Mouse (Mus musculus) liver, embryonic 16.5 days (tissue): Measurements from ENCODE around the gene Smim4. TPM values are rescaled to one million over a fixed set of nuclear protein-coding genes. Genes with fewer than 3 reads are reported as not detected.

Experiments
- ATAC-seq: fragments of 200-750 bp; cut with Nextera tagmentation; 2 replicates; pipeline ENCODE4 v1.8.0; 2017; ENCODE audit warnings: low read depth, mild to moderate bottlenecking, moderate number of reproducible peaks, moderate library complexity
- H3K27ac ChIP-seq: fragments of 300-500 bp; sonication (generic); 2 replicates; pipeline ENCODE4 v1.5.1; 2014; ENCODE audit warnings: mild to moderate bottlenecking, low read length
- H3K27me3 ChIP-seq: fragments of 300-500 bp; sonication (generic); 2 replicates; pipeline ENCODE4 v1.6.1; 2014; ENCODE audit warnings: low read depth, low read length, mixed read lengths; ENCODE audit not compliant: control insufficient read depth, insufficient read depth
- H3K36me3 ChIP-seq: fragments of 300-500 bp; sonication (generic); 2 replicates; pipeline ENCODE4 v1.6.1; 2014; ENCODE audit warnings: mild to moderate bottlenecking; ENCODE audit not compliant: control insufficient read depth, insufficient read depth
- H3K4me1 ChIP-seq: fragments of 300-500 bp; sonication (generic); 2 replicates; pipeline ENCODE4 v1.6.1; 2014; ENCODE audit warnings: low read depth, low read length, mixed read lengths; ENCODE audit not compliant: control insufficient read depth
- H3K4me2 ChIP-seq: fragments of 300-500 bp; sonication (generic); 2 replicates; pipeline ENCODE4 v1.6.1; 2014; ENCODE audit warnings: low read depth, low read length, mixed read lengths
- H3K4me3 ChIP-seq: fragments of 300-500 bp; sonication (generic); 2 replicates; pipeline ENCODE4 v1.5.1; 2014; ENCODE audit warnings: low read depth, mild to moderate bottlenecking, low read length
- H3K9ac ChIP-seq: fragments of 300-500 bp; sonication (generic); 2 replicates; pipeline ENCODE4 v1.6.1; 2014; ENCODE audit warnings: low read depth, low read length
- H3K9me3 ChIP-seq: fragments of 300-500 bp; sonication (generic); replicated peaks from 2 replicates; pipeline ENCODE4 v1.6.1; 2016; ENCODE audit warnings: low read length; ENCODE audit not compliant: control insufficient read depth
- WGBS: fragments of 180-500 bp; shearing (Covaris S2); extraction: QIAGEN DNeasy Blood & Tissue Kit; methylation state at CpG from one replicate; pipeline ENCODE4 v1.1.7; 2014; ENCODE audit not compliant: insufficient replicate concordance; 5-methylcytosine and 5-hydroxymethylcytosine counted together
- polyA plus RNA-seq: library from polyadenylated mRNA; unstranded; fragments of >200 nt; fragmentation: Nextera tagmentation; extraction: Ambion mirVana; gene quantifications from 2 replicates; pipeline ENCODE4 v1.2.1, GENCODE M21; 2015

Smim4 gene
- polyA plus RNA-seq, result 47.7 and 57.1 TPM in 2 replicates

DNA sequence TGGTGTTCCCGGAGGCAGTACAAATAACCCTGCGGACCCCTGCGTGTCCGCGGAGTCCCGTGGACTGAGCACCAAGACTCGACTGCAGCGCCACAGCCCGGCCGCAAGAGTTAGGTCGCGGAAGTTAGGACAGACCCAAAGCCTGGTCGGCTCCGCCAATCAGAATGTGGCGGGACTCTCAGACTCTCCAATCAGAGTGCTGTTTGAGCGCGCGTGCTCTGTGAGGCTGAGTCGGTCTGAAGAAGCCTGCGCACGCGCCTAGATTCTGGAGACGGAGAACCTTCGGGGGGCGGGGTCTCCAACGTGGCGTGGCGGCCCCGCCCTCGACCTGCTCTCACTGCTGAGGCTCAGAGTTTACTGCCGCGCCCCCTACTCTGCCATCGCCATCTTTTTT lies at the start of gene Smim4:
TSS of gene Smim4 (minus strand) at position 131 of the 394 bp plus-strand sequence.
- peak; percentile 91 for ATAC-seq
- peaks cover 70% of the 10 kb centered on the region for H3K4me1 ChIP-seq
- under 1% methylated on average over 33 of the region's 33 CpGs for WGBS
- H3K4me3 ChIP-seq, result peak within 1 kb of the TSS; percentile 92
- no peaks in the 10 kb centered on the region for H3K9me3 ChIP-seq
- H3K27me3 ChIP-seq, result no peaks in the 10 kb centered on the region
- peak within 1 kb of the TSS; percentile 88 for H3K4me2 ChIP-seq
- peak within 1 kb of the TSS; percentile 89 for H3K27ac ChIP-seq
- H3K36me3 ChIP-seq, result no peaks in the 10 kb centered on the region; the same call in 1 of the 2 replicates
- H3K9ac ChIP-seq, result peak within 1 kb of the TSS; percentile 85

DNA sequence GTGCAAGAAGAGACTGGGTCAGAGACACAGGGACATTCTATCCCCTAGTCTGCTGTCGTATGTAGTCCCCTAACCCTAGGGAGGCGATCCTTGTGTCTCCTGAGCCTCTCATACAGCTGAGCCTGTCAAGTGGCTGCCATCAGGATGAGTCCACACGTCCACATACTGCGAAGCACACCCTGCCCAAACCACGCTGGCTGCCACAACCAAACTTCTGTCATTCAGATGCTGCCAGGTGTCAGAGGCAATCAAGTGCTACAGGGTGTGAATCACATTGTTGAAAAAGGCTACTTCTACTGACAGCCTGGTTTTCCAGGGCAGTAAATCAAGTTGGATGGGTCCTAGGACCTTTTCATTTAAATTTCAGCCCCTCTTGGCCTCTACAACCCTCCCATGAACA lies 49.0 kb upstream of the Smim4 start:
- peaks cover 37% of the 10 kb centered on the region for H3K36me3 ChIP-seq
- WGBS, result 73% methylated on average over 5 of the region's 5 CpGs
- H3K9me3 ChIP-seq, result no peaks in the 10 kb centered on the region
- H3K4me3 ChIP-seq, result no peak overlapping the region
- no peaks in the 10 kb centered on the region for H3K27me3 ChIP-seq
- ATAC-seq, result no peak
- no peak overlapping the region for H3K27ac ChIP-seq
- H3K9ac ChIP-seq, result no peak overlapping the region
- H3K4me1 ChIP-seq, result peaks cover 6% of the 10 kb centered on the region
- no peak overlapping the region for H3K4me2 ChIP-seq

DNA sequence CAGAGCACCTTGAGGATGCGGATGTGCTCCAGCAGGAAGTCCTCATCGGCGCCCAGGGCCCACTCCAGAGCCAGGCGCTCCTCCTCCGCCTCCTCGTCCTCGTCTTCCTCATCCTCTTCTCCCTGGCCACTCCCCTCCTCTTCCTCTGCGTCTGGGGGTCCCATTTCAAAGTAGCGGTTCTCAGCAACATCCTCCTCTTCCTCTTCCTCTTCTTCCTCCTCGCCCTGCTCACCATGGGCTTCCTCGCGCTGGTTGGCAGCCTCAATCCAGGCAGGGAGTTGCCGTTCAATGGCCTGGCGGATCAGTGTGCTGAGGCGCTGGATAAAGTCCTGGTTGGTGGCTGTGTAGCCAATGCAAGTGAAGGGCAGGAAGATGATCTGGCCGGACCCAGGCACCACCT lies 48.5 kb upstream of the Smim4 start:
- H3K27me3 ChIP-seq, result no peaks in the 10 kb centered on the region
- no peak overlapping the region for H3K9ac ChIP-seq
- no peak for ATAC-seq
- H3K36me3 ChIP-seq, result peaks cover 38% of the 10 kb centered on the region
- no peak overlapping the region for H3K4me3 ChIP-seq
- no peak overlapping the region for H3K27ac ChIP-seq
- 74% methylated on average over 16 of the region's 16 CpGs for WGBS
- peaks cover 3% of the 10 kb centered on the region for H3K4me1 ChIP-seq
- no peaks in the 10 kb centered on the region for H3K9me3 ChIP-seq
- H3K4me2 ChIP-seq, result no peak overlapping the region

DNA sequence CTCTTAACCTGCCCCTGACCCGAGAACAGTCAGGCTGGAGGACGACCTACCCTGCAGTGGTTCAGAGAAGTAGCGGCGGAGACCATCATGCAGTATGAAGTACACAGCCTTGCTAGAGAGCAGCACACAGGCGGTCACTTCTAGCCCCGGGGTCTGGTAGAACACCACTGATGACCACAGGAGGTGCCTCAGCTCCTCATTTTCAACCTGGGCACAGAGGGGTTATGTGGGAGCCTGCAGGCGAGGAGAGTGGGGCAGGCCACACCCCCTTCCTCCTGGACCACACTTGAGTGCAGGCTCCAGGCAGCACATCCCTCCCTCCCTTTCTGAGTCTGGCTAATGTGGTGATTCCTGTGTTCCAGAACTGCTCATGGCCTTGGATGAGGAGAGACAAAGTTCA lies 44.8 kb upstream of the Smim4 start:
- no peaks in the 10 kb centered on the region for H3K27me3 ChIP-seq
- no peak overlapping the region for H3K4me3 ChIP-seq
- H3K36me3 ChIP-seq, result peaks cover 40% of the 10 kb centered on the region
- no peak overlapping the region for H3K4me2 ChIP-seq
- peaks cover 5% of the 10 kb centered on the region for H3K4me1 ChIP-seq
- ATAC-seq, result no peak
- no peak overlapping the region for H3K9ac ChIP-seq
- H3K9me3 ChIP-seq, result no peaks in the 10 kb centered on the region
- H3K27ac ChIP-seq, result no peak overlapping the region
- 74% methylated on average over 7 of the region's 7 CpGs for WGBS

DNA sequence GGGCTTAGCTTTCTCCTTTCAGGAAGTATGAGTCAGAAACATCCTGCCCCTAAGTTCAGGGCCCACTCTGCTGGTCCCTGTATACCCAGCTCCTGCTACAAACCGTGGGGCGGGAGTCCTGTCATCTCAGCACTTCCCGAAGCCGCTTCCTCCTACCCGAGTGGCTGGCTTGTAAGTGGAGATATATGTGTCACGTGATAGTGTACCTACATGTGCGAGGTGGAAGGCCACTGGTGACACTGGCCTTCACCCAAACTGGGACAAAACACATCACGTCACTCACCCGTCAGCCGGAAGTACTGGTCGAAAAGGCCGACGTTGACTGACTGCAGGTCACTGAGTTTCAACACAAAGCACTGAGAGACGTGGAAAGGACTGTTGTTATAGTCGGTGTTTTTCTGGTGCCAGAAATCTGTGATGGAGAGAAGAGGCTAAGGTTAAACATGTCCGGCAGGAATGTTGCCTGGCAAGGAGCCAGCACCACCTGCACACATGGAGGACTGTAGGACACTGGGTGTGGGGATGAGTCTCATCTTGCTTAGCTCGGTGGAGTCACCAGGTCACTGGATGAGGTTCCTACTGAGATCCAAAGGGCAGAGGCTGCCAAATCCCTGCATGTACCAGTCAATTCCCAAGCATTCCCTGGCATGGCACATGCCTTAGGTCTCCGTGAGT lies 44.2 kb upstream of the Smim4 start:
- Histone ChIP-seq H3K4me2 (no peak overlapping the region), H3K27me3 (no peaks in the 10 kb centered on the region), H3K27ac (no peak overlapping the region), H3K4me3 (no peak overlapping the region), H3K9me3 (no peaks in the 10 kb centered on the region), H3K4me1 (peaks cover 5% of the 10 kb centered on the region), H3K9ac (no peak overlapping the region), H3K36me3 (peaks cover 40% of the 10 kb centered on the region)
- WGBS, result 69% methylated on average over 18 of the region's 18 CpGs
- peak; percentile 51 for ATAC-seq

DNA sequence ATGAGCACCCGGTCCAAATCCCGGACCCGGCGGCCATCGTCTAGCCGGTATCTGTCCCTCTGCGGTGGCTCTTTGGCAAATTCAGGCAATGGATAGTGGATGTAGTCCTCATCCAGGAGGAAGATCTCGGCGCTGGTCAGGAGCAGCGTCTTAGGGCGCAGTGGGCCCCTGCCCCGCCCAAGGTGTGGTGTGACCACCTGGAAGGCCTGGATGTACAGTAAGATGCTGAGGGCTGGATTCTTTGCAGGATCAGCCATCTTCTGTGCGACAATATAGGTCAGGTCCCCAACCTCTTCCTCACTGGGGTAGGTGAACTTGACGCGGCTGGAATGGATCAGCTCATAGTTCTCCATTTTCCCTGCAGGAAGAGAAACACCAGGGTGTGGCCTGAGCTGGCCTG lies 43.1 kb upstream of the Smim4 start:
- WGBS, result 87% methylated on average over 15 of the region's 15 CpGs
- H3K4me1 ChIP-seq, result peaks cover 5% of the 10 kb centered on the region
- H3K36me3 ChIP-seq, result peaks cover 37% of the 10 kb centered on the region

DNA sequence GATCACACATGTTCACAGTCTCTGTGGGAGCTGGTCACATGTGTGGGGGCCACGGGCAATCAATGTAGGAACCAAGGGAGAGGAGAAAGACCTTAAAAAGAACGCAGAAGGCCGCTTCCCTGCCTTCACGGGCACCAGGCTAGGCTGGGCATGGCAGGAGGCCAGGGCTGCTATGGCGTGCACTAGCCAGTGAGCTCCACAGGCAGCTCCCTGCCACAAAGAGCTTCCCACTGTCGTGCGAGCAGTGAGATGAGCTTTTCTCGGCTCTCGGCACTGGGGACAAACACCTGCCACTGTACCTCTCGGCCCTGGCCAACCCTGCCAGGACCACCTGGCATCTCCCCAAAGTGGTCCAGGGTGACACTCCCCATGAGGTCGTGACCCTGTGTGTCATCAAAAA lies 42.6 kb upstream of the Smim4 start:
- no peak overlapping the region for H3K4me3 ChIP-seq
- H3K4me2 ChIP-seq, result no peak overlapping the region
- no peak overlapping the region for H3K9ac ChIP-seq
- H3K27me3 ChIP-seq, result no peaks in the 10 kb centered on the region
- 81% methylated on average over 11 of the region's 11 CpGs for WGBS
- H3K9me3 ChIP-seq, result no peaks in the 10 kb centered on the region
- H3K4me1 ChIP-seq, result peaks cover 7% of the 10 kb centered on the region
- ATAC-seq, result no peak
- H3K27ac ChIP-seq, result no peak overlapping the region
- H3K36me3 ChIP-seq, result peaks cover 33% of the 10 kb centered on the region

More for the DNA sequence above, 43.1 kb upstream of the Smim4 start:
- Histone ChIP-seq H3K9ac (no peak overlapping the region), H3K4me2 (no peak overlapping the region), H3K9me3 (no peaks in the 10 kb centered on the region), H3K27ac (no peak overlapping the region), H3K4me3 (no peak overlapping the region), H3K27me3 (no peaks in the 10 kb centered on the region)
- ATAC-seq, result no peak

DNA sequence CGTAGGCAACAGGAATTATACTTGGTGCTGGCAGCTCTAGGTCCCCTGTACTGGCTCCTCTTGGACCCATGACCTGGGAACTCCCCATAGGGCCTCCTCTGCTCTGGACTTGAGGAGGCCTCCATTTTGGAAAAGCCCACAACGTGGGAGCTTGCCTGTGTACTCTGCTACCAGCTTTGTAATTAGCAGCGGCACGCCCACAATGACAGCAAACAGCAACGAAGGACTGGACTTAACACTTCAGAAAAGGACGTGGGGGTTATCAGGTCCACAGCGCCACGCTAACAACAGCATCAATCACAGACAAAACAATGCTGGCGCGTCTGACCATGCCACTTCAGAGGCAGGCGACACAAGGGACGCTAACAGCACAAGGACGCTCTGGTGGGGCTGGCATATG lies 42.2 kb upstream of the Smim4 start:
- 80% methylated on average over 13 of the region's 13 CpGs for WGBS
- H3K27ac ChIP-seq, result no peak overlapping the region
- no peaks in the 10 kb centered on the region for H3K9me3 ChIP-seq
- H3K36me3 ChIP-seq, result peaks cover 31% of the 10 kb centered on the region
- H3K9ac ChIP-seq, result no peak overlapping the region
- ATAC-seq, result no peak
- no peak overlapping the region for H3K4me3 ChIP-seq
- peaks cover 11% of the 10 kb centered on the region for H3K4me1 ChIP-seq
- H3K4me2 ChIP-seq, result no peak overlapping the region
- no peaks in the 10 kb centered on the region for H3K27me3 ChIP-seq

DNA sequence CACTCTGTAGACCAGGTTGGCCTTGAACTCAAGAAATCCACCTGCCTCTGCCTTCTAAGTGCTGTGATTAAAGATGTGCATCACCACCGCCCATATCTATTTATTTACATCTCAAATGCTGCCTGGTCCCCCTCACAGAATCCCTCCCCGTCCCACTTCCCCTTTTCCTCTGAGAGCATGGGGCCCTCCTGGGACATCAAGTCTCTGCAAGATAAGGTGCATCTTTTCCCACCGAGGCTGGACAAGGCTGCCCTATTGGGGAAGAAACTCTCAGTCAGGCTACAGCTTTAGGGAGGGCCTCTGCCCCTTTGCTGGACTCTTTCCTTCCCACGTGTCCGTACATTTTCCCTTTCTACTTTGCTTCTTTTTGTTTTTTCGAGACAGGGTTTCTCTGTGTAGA lies 40.8 kb upstream of the Smim4 start:
- ATAC-seq, result no peak
- 19% methylated on average over 6 of the region's 6 CpGs for WGBS
- Histone ChIP-seq H3K9ac (no peak overlapping the region), H3K27me3 (no peaks in the 10 kb centered on the region), H3K36me3 (peaks cover 31% of the 10 kb centered on the region), H3K27ac (no peak overlapping the region), H3K9me3 (no peaks in the 10 kb centered on the region), H3K4me3 (no peak overlapping the region), H3K4me2 (no peak overlapping the region), H3K4me1 (peaks cover 11% of the 10 kb centered on the region)
